Mouse (Mus musculus) brain, embryonic 14.5 days (tissue): ENCODE results near the gene Vnn3.

Experiments used
- CTCF ChIP-seq: fragments of 200-500 bp; IDR thresholded peaks from 2 replicates; pipeline ENCODE4 v1.5.1; 2012; ENCODE audit warnings: inconsistent platforms, mild to moderate bottlenecking, moderate library complexity, borderline replicate concordance; ENCODE audit not compliant: insufficient read depth, insufficient read length; ENCODE audit errors: extremely low read depth
- POLR2A ChIP-seq: fragments of 200-500 bp; IDR thresholded peaks from 2 replicates; pipeline ENCODE4 v1.6.1; 2012; ENCODE audit warnings: mild to moderate bottlenecking, inconsistent platforms, borderline replicate concordance; ENCODE audit not compliant: poor library complexity, insufficient read depth, insufficient read length, severe bottlenecking; ENCODE audit errors: extremely low read depth

DNA sequence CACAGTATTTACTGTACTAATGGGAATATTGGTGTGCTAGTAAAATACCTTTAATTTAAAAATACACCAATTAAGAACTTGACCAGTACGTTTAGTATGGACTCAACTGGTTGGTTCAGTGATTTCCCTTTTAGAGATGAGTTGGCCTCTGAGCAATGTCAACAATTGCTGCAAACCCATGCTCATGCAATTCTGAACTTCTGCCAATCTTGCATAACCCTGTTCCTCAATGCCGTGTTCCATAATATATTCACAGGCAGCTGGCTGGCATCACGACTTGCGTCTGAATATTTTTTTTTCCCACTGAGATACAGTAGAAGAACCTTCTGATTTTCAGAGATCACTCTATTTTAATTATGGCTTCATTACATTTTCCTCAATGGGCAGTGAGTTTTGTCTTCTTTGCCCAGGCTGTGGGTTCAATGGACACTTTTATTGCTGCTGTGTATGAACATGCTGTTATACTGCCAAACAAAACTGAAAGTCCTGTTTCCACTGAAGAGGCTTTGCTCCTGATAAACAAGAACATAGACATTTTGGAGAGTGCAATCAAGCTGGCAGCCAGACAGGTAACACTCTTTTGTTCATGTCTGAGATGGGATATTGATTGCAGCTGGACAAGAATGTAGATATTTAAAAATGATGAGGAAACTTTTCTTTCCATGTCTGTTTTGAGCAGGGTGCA is at the start of gene Vnn3:
- TF ChIP-seq POLR2A (no peak), CTCF (no peak)
